Mouse (Mus musculus) cerebellum, adult (tissue): ENCODE measurements around the gene Pcgf6.
"Not testable (repeated sequence)": the region's sequence is repeated elsewhere in the genome, so short reads cannot be mapped to it uniquely, and the experiment has no call there.

Experiments used
- ATAC-seq: cut with Nextera tagmentation; 2 replicates; pipeline ENCODE4 v1.9.2; 2017; ENCODE audit warnings: mild to moderate bottlenecking, moderate library complexity, mixed read lengths; ENCODE audit not compliant: insufficient number of reproducible peaks, low FRiP score, low TSS enrichment

Pcgf6 gene

DNA sequence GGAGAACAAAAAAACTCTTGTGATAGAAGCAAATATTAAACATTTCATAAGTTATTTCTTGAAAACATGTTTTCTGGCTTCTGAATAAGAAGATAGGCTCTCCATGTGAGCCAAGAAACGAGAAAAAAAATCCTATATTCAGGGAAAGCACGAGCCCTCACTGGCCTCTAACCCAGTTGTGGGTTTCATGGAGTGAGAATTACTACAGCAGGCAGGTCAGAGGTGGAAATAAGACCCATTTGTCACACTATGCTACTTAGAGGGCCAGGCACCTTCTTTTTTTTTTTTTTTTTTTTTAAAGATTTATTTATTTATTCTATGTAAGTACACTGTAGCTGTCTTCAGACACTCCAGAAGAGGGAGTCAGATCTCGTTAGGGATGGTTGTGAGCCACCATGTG, 50.3 kb downstream of the Pcgf6 start:
- not testable (repeated sequence) for ATAC-seq

GRCm38 (mm10) chr19:46999753-47000152, 51.0 kb downstream of the Pcgf6 start:
- no peak for ATAC-seq

GRCm38 (mm10) chr19:46998953-46999352, 51.8 kb downstream of the Pcgf6 start:
- ATAC-seq = no peak

GRCm38 (mm10) chr19:46998168-46998870, 52.4 kb downstream of the Pcgf6 start:
- 0 out of 2 replicates have a peak, but pooled peaks have one; percentile 36 for ATAC-seq

- no peak; the same call in 1 of the 2 replicates for ATAC-seq
These were observed 54.6 kb downstream of the Pcgf6 start for GRCm38 (mm10) chr19:46996095-46996494.

- not testable (repeated sequence) for ATAC-seq
These were observed 58.4 kb downstream of the Pcgf6 start for GRCm38 (mm10) chr19:46992329-46992728.

GRCm38 (mm10) chr19:46991145-46991544, 59.6 kb downstream of the Pcgf6 start:
- ATAC-seq = peak; percentile 53; the same call in 1 of the 2 replicates

DNA sequence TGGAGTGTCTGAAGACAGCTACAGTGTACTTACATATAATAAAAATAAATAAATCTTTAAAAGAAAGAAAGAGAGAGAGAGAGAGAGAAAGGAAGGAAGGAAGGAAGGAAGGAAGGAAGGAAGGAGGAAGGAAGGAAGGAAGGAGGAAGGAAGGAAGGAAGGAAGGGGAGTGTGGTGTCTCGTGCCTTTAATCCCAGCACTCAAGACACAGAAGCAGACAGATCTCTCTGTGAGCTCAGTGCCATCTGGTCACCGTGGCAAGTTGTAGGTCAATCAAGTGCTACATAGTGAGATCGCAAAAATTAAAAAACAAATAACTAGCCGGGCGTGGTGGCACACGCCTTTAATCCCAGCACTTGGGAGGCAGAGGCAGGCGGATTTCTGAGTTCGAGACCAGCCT, 60.1 kb downstream of the Pcgf6 start:
- ATAC-seq = not testable (repeated sequence)

- no peak for ATAC-seq
These were observed 60.6 kb downstream of the Pcgf6 start for GRCm38 (mm10) chr19:46990153-46990518.

DNA sequence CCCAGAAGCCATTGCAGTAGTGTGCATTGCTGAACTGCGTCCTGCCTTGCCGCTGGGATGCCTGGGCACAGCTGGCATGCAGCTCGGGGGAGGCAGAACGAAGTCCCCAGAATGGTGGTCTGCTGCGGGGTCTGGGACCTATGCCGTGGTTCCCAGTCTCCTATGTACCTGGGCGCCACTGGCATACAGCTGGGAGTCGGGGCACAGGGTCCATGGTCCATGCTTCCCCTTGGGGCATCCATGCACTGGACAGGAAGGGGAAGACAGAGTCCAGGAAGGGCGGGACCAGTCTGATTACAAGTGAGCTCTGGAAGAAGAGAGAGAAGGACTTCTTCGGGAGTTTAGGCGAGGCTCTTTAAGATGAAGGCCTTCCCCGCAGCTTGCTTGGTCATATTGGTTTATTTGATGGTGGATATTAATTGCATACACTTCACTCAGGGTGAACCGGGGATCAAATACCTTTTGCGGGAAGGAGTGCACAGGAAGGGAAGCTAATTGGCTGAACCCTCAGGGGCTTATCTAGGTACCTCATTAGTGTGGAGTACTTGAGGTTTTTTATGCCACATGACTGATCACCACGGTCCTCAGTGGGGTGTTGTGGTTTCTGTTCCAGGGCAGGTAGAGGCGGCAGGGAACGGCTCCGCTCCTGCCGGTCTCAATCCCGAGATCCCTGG, 61.1 kb downstream of the Pcgf6 start:
- no peak for ATAC-seq

- no peak for ATAC-seq
These were observed 62.2 kb downstream of the Pcgf6 start for GRCm38 (mm10) chr19:46988231-46989087.

GRCm38 (mm10) chr19:46987646-46988045, 63.1 kb downstream of the Pcgf6 start:
- no peak for ATAC-seq

GRCm38 (mm10) chr19:46984726-46985622, 65.7 kb downstream of the Pcgf6 start:
- ATAC-seq = no peak

DNA sequence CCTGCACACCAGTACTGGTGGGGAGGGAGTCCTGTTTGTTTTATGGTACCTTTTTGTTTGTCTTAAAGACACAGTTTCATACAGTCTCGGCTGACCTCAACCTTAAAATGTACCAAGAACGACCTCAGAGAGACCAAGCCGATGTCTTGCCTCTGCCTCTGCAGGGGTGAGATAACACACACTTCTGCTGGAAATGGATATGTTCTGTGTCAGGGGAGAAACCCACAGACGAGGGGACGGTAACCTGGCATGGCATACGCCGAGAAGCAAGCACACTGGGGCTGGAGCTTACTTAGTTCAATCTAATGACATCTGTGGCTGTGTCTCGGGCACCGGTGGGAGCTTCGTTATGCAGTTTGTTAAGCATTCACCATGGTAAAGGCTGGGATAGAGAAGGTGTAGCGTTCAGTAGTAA, 66.7 kb downstream of the Pcgf6 start:
- no peak for ATAC-seq
